Mouse (Mus musculus) CH12.LX (cell line): ENCODE measurements at regions not wholly inside any gene's neighbourhood (a gene's known extent, or its start where the extent isn't known, plus 50 kb on each side); places are given as distances from the start of the nearest gene placed in this dataset.

ENCODE experiments used
- CTCF ChIP-seq, 2 experiments: IDR thresholded peaks in 1 of 2; conservative IDR thresholded peaks in 1 of 2; 2 replicates each; pipeline ENCODE4 v1.5.1; 2011 to 2012; ENCODE audit warnings: low read depth in 2 of 2, low read length in 2 of 2, improper control_type of control experiment in 1 of 2, inconsistent platforms in 1 of 2, mild to moderate bottlenecking in 1 of 2, moderate library complexity in 1 of 2
- EP300 ChIP-seq: IDR thresholded peaks from 2 replicates; pipeline ENCODE4 v1.6.1; 2011; ENCODE audit warnings: low read length, improper control_type of control experiment
- IRF4 ChIP-seq: IDR thresholded peaks from 2 replicates; pipeline ENCODE4 v1.6.1; 2014; ENCODE audit warnings: low read depth, mild to moderate bottlenecking, inconsistent platforms, low read length, improper control_type of control experiment
- JUND ChIP-seq: conservative IDR thresholded peaks from 2 replicates; pipeline ENCODE4 v1.6.1; 2011; ENCODE audit warnings: low read depth, low read length, improper control_type of control experiment
- MAZ ChIP-seq: IDR thresholded peaks from 2 replicates; pipeline ENCODE4 v1.6.1; 2012; ENCODE audit warnings: low read depth, mild to moderate bottlenecking, inconsistent platforms, low read length, improper control_type of control experiment, moderate library complexity
- POLR2A ChIP-seq: IDR thresholded peaks from 2 replicates; pipeline ENCODE4 v1.6.1; 2011; ENCODE audit warnings: low read depth, mild to moderate bottlenecking, improper control_type of control experiment, low read length

- TF ChIP-seq CTCF (conservative IDR thresholded peaks at IDR 0.05 in 1 of 2, IDR thresholded peaks at IDR 0.05 in 1 of 2; ENCODE audit: low read depth in 2 of 2, low read length in 2 of 2) = no peak
- no peak for TF ChIP-seq JUND
- no peak for TF ChIP-seq IRF4
- TF ChIP-seq MAZ = no peak
- no peak for TF ChIP-seq POLR2A
- no peak for TF ChIP-seq EP300
Measured at GRCm38 (mm10) chr9:41474945-41475297, 313.4 kb upstream of the Ubash3b start.
